Comparison of ENCODE assay signal across 15 mouse cellular contexts in genomic region chr12:3787541-3787940, GRCm38 (mm10). TPM values are rescaled to one million over a fixed set of nuclear protein-coding genes. Genes with fewer than 3 reads are reported as not detected.
A peak's percentile ranks its signal among the peaks of the same experiment; 100 is the strongest.
DNase-seq lines count a peak whose midpoint lies in the region; ATAC-seq and TF ChIP-seq lines count a peak whose summit lies in the region.
"Had no signal": no experiment of that assay in that cellular context is flagged by ENCODE, and none has a peak within 500 bp of the region (broad histone marks: within the 10 kb centered on the region; RNA-seq: fewer than 3 reads in every experiment).

No protein-coding gene starts in this region.

- 0 out of 2 replicates have a peak overlapping the region, but pooled peaks have one; percentile 15 for H3K27ac ChIP-seq in hindbrain, postnatal 0 days
- no peak overlapping the region for H3K27ac ChIP-seq in hindbrain, embryonic 11.5 days (ENCODE audit: low read depth, low read length)
- H3K27ac ChIP-seq in limb, embryonic 10.5 days: peak overlapping the region; percentile 74
- H3K27ac ChIP-seq in forebrain, embryonic 13.5 days: no peak overlapping the region
- H3K27ac ChIP-seq: hindbrain, embryonic 15.5 days; liver, embryonic 13.5 days; midbrain, embryonic 12.5 days had no signal

- no peak for TF ChIP-seq CTCF in hindbrain, postnatal 0 days (IDR thresholded peaks at IDR 0.05; ENCODE audit: low read depth)

- DNase-seq in adrenal gland, postnatal 36 days: peak; percentile 53 to 63
- DNase-seq in adrenal gland, postnatal 10 days: no peak
- DNase-seq in hindbrain, postnatal 0 days (ENCODE audit: low spot score): no peak
- no peak for DNase-seq in hindbrain, embryonic 11.5 days (ENCODE audit: low spot score)
- peak; percentile 42 for DNase-seq in MN1 (ENCODE audit: low spot score)
- no peak for DNase-seq in limb, embryonic 10.5 days (ENCODE audit: low spot score)
- DNase-seq in urinary bladder, adult 2 months (ENCODE audit: low spot score): no peak
- DNase-seq: cerebellum, adult 9-11 months; kidney, postnatal 14 days; layer of hippocampus, postnatal 36 days; liver, embryonic 13.5 days; right cerebral cortex, postnatal 14 days had no signal

- no peak overlapping the region for H3K4me3 ChIP-seq in hindbrain, postnatal 0 days (ENCODE audit: low read length)
- no peak overlapping the region for H3K4me3 ChIP-seq in hindbrain, embryonic 11.5 days (ENCODE audit: low read depth, low read length)
- no peak overlapping the region for H3K4me3 ChIP-seq in limb, embryonic 10.5 days
- no peak overlapping the region for H3K4me3 ChIP-seq in forebrain, embryonic 13.5 days
- H3K4me3 ChIP-seq: hindbrain, embryonic 15.5 days; liver, embryonic 13.5 days; midbrain, embryonic 12.5 days had no signal

- 48% methylated on average over 1 of the region's 1 CpGs for WGBS in hindbrain, postnatal 0 days
- 48% methylated on average over 1 of the region's 1 CpGs for WGBS in hindbrain, embryonic 11.5 days
- WGBS in limb, embryonic 10.5 days: 46% methylated on average over 1 of the region's 1 CpGs
- 77% methylated on average over 1 of the region's 1 CpGs for WGBS in forebrain, embryonic 13.5 days

- no peaks in the 10 kb centered on the region for H3K27me3 ChIP-seq in hindbrain, postnatal 0 days (ENCODE audit: insufficient read depth, low read length)
- no peaks in the 10 kb centered on the region for H3K27me3 ChIP-seq in hindbrain, embryonic 11.5 days (ENCODE audit: control insufficient read depth, insufficient read depth, low read length)
- no peaks in the 10 kb centered on the region for H3K27me3 ChIP-seq in limb, embryonic 10.5 days (ENCODE audit: low read depth, poor library complexity, severe bottlenecking)
- peaks cover 8% of the 10 kb centered on the region; the same call in 1 of the 2 replicates for H3K27me3 ChIP-seq in forebrain, embryonic 13.5 days
- H3K27me3 ChIP-seq: hindbrain, embryonic 15.5 days had no signal

- no peaks in the 10 kb centered on the region for H3K36me3 ChIP-seq in hindbrain, postnatal 0 days (ENCODE audit: insufficient read depth, low read length)
- H3K36me3 ChIP-seq in hindbrain, embryonic 11.5 days (ENCODE audit: control insufficient read depth, insufficient read depth, low read length): no peaks in the 10 kb centered on the region
- no peaks in the 10 kb centered on the region for H3K36me3 ChIP-seq in limb, embryonic 10.5 days
- H3K36me3 ChIP-seq in forebrain, embryonic 13.5 days (ENCODE audit: poor library complexity, severe bottlenecking): no peaks in the 10 kb centered on the region
- H3K36me3 ChIP-seq: hindbrain, embryonic 15.5 days; liver, embryonic 13.5 days; midbrain, embryonic 12.5 days had no signal

- no peaks in the 10 kb centered on the region for H3K9me3 ChIP-seq in hindbrain, postnatal 0 days (ENCODE audit: low read length)
- no peaks in the 10 kb centered on the region for H3K9me3 ChIP-seq in hindbrain, embryonic 11.5 days (ENCODE audit: control insufficient read depth, low read length)
- H3K9me3 ChIP-seq in limb, embryonic 10.5 days (replicated peaks): no peaks in the 10 kb centered on the region
- no peaks in the 10 kb centered on the region for H3K9me3 ChIP-seq in forebrain, embryonic 13.5 days (replicated peaks)
- H3K9me3 ChIP-seq: hindbrain, embryonic 15.5 days; liver, embryonic 13.5 days; midbrain, embryonic 12.5 days had no signal

- no peak for ATAC-seq in hindbrain, postnatal 0 days
- no peak for ATAC-seq in hindbrain, embryonic 11.5 days (ENCODE audit: low FRiP score)
- ATAC-seq in forebrain, embryonic 13.5 days: no peak

- H3K4me1 ChIP-seq in hindbrain, postnatal 0 days (ENCODE audit: insufficient read depth, low read length): peaks cover 34% of the 10 kb centered on the region
- peaks cover 6% of the 10 kb centered on the region for H3K4me1 ChIP-seq in hindbrain, embryonic 11.5 days (replicated peaks; ENCODE audit: control insufficient read depth, insufficient read depth, low read length)
- H3K4me1 ChIP-seq in limb, embryonic 10.5 days: peaks cover 67% of the 10 kb centered on the region
- peaks cover 30% of the 10 kb centered on the region for H3K4me1 ChIP-seq in forebrain, embryonic 13.5 days

- no peak overlapping the region for H3K9ac ChIP-seq in hindbrain, postnatal 0 days (replicated peaks; ENCODE audit: low read length)
- H3K9ac ChIP-seq in hindbrain, embryonic 11.5 days (ENCODE audit: low read depth, low read length): no peak overlapping the region
- no peak overlapping the region for H3K9ac ChIP-seq in forebrain, embryonic 13.5 days
- H3K9ac ChIP-seq: hindbrain, embryonic 15.5 days; liver, embryonic 13.5 days; midbrain, embryonic 12.5 days had no signal

- H3K4me2 ChIP-seq in hindbrain, postnatal 0 days (ENCODE audit: low read depth, low read length): no peak overlapping the region
- no peak overlapping the region for H3K4me2 ChIP-seq in hindbrain, embryonic 11.5 days (replicated peaks; ENCODE audit: low read depth, low read length)
- H3K4me2 ChIP-seq in forebrain, embryonic 13.5 days: no peak overlapping the region
- H3K4me2 ChIP-seq: hindbrain, embryonic 15.5 days; liver, embryonic 13.5 days; midbrain, embryonic 12.5 days had no signal

RNA-seq across cellular contexts. Expression of gene Dnmt3a, which starts 18.3 kb away (rescaled TPM):
- total RNA-seq in adrenal gland, postnatal 36 days (2021): 10 to 100 TPM; 51.6 to 52.4 TPM
- total RNA-seq in adrenal gland, postnatal 10 days (2021): 100 to 1,000 TPM in 1 of 2 experiments, 10 to 100 TPM in 1; 98.7 to 133 TPM
- total RNA-seq in hindbrain, postnatal 0 days (2014; rRNA removed): 81.8 and 90.3 TPM in 2 replicates
- 133 and 134 TPM in 2 replicates for polyA plus RNA-seq in hindbrain, postnatal 0 days (2015; fragmentation: Nextera tagmentation; extraction: Ambion mirVana)
- polyA plus RNA-seq in hindbrain, embryonic 11.5 days (2014; fragmentation: Nextera tagmentation; extraction: Ambion mirVana): 68.6 and 75.5 TPM in 2 replicates
- polyA plus RNA-seq in limb, embryonic 10.5 days (2016; fragmentation: Nextera tagmentation; extraction: Ambion mirVana): 221 and 298 TPM in 2 replicates
- polyA plus RNA-seq in urinary bladder, adult 2 months (2012; rRNA removed): 14.8 and 16.6 TPM in 2 replicates
- polyA plus RNA-seq in forebrain, embryonic 13.5 days (2015; fragmentation: Nextera tagmentation; extraction: Ambion mirVana): 98.5 and 110 TPM in 2 replicates

Comparison
In these comparisons a context has a peak if more than half of its experiments do, and no peak if none do; other contexts are left out.
1. DNase-seq: peak in adrenal gland, postnatal 36 days (2 of 2) and MN1 (single experiment); none in adrenal gland, postnatal 10 days (single experiment), hindbrain, postnatal 0 days (single experiment), hindbrain, embryonic 11.5 days (single experiment), limb, embryonic 10.5 days (single experiment) and urinary bladder, adult 2 months (single experiment).
2. H3K27ac ChIP-seq: peak in hindbrain, postnatal 0 days (single experiment) and limb, embryonic 10.5 days (single experiment); none in hindbrain, embryonic 11.5 days (single experiment) and forebrain, embryonic 13.5 days (single experiment).